Mouse (Mus musculus) embryo, embryonic 10 days (tissue): ENCODE results near the gene Trib3.
"Not testable (repeated sequence)": the region's sequence is repeated elsewhere in the genome, so short reads cannot be mapped to it uniquely, and the experiment has no call there.

Experiments used
- DNase-seq: peaks from one replicate; pipeline ENCODE4 v3.0.0-alpha.2; 2015; ENCODE audit warnings: low spot score

The Trib3 gene

DNA sequence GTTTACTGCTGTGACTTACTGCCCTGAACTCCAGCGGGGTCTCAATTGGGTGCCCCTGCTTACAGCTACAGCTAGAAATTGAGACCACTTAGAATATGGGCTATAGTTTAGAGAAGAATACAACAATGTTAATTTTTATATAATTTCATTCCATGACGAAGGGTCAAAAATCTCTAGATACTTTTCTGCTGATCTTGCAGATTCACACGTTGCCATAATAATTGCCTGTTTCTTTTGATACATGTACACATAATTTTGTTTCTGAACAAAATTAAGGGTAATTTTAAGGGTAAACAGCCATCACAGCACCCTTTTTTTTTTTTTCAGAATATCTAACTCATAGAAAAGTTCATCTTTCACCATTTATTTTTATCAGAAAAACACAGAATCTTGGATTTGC is 36.6 kb downstream of the Trib3 start:
- DNase-seq = no peak

GRCm38 (mm10) chr2:152305480-152305879 is 38.4 kb downstream of the Trib3 start:
- DNase-seq = no peak

- peak; percentile 70 for DNase-seq
Measured at GRCm38 (mm10) chr2:152303781-152304180, 40.1 kb downstream of the Trib3 start.

DNA sequence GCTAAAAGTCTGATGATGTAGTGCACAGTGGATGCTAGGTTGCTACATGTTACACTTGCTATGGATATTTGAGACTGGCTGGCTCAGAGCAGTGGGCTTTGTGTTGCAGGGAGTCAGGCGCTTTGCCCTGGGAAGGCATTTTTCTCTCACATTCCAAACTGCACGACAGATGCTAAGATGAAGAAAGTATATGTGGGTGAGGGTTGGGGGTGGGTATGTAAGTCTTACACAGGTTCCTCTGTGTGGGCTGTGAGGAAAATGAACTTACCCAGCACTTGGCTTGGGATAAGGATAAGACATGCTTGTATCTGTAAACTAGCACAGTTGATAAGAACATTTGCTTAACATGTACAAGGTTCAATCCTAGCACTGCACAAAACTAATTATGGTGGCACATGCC is 41.0 kb downstream of the Trib3 start:
- no peak for DNase-seq

DNA sequence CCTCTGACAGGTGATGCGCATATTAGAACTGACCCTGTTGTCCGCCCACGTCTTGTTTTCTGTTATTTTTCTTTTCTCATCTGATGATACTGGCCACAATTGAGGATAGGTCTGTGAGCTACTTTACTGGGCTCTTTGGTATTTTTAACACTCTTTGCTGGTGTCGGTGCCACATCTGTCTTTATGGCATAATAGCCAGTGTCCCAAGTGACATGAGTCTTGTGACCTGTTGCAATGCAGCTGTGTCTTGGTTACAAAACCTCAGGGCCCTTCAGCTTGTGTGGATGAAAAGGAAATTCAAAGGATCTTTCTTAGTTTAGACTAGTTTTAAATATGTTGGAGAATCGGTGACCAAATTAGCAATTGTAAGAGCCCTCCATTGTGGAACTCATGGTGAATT is 49.3 kb downstream of the Trib3 start:
- DNase-seq = no peak

- DNase-seq = peak; percentile 94
Measured at GRCm38 (mm10) chr2:152293727-152294475, 49.9 kb downstream of the Trib3 start, which contains the start of gene Tbc1d20. Tbc1d20 (plus strand) TSS chr2:152293828.

DNA sequence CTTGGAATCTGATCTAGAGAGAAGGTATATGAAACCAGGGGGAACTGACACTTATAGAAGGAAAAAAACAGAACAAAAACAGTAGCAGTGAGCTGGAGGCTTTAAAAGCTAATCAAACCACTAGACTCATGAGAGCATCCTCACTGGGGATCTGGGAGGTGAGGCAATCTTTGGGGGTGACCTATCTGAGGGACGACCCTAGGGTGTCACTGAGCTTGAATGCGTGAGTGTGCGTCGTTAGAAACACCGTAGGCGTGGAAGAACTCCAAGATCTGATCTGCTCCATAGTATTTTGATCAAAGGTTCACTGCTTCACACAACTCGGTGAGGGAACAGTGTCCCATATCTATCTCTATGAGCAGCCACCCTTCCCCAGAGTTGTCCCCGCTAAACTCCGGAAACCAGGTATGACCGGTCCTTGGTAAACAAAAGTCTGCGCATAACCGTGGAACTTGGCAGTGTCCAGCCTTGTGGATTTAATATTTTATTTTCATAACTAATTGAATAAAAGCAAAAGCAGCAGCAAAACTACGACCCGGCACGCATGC is 50.6 kb downstream of the Trib3 start:
- no peak for DNase-seq

- DNase-seq = no peak
Measured at GRCm38 (mm10) chr2:152292475-152292874, 51.4 kb downstream of the Trib3 start.

- DNase-seq = not testable (repeated sequence)
Measured at GRCm38 (mm10) chr2:152289623-152290022, 54.2 kb downstream of the Trib3 start.

- no peak for DNase-seq
Measured at GRCm38 (mm10) chr2:152288046-152288445, 55.8 kb downstream of the Trib3 start.

DNA sequence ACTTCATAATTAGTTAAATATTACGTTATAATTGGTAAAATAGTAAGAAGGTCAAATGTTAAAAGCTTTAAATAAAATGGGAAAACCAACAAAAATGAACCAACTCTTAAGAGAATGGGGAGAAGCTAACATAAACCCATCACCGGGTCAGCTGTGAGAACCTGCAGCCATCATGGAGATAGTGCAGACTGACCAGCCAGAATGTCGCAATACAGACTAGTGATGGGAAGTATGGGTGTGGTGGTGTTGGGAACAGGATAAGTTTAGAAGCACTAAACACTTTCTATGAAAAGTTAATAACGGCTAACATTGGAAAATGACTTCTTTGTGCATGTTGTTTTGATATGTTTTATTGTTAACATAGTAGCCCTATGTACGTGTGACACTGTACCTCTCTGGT is 56.3 kb downstream of the Trib3 start:
- DNase-seq = no peak
